Mouse (Mus musculus) brown adipose tissue, adult 24 weeks (tissue): Measurements from ENCODE around the gene Olfr1093. TPM values are rescaled to one million over a fixed set of nuclear protein-coding genes. Genes with fewer than 3 reads are reported as not detected.

Experiments used
- H3K27ac ChIP-seq: fragments of 200-500 bp; replicated peaks from 2 replicates; pipeline ENCODE4 v1.5.1; 2012; ENCODE audit warnings: low read depth, mild to moderate bottlenecking, low read length
- H3K4me1 ChIP-seq: fragments of 200-500 bp; 2 replicates; pipeline ENCODE4 v1.6.1; 2012; ENCODE audit warnings: low read length, mixed read lengths; ENCODE audit not compliant: control insufficient read depth, insufficient read depth, insufficient read length
- H3K4me3 ChIP-seq: fragments of 200-500 bp; 2 replicates; pipeline ENCODE4 v1.5.1; 2012; ENCODE audit warnings: low read depth, mild to moderate bottlenecking, low read length, moderate library complexity; ENCODE audit not compliant: insufficient read depth
- polyA plus RNA-seq: library from polyadenylated mRNA; stranded (reverse); fragments of >200 nt; gene quantifications from 2 replicates; pipeline ENCODE4 v1.2.4, GENCODE M21; 2012; ENCODE audit not compliant: missing spikeins, insufficient read depth, insufficient read length

Gene Olfr1093
- not detected in 2 replicates for polyA plus RNA-seq

DNA sequence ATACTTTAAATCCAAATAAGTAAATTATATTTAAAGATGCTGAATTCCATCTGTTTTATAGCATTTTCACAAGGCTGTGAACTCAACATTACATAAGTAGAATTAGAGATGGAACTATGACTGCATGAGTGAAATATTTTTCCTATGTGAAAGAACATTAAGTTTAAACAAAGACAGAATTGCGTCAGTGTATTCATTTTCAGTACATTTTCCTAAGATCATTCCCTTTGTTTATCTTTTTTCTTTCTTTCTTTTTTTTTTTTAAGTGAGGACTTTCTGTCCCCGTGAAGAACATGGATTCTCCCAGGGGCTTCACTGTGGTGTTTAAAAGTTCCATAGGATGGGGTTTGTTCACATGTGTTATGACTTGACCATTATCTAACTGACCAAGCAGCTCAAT is at the start of gene Olfr1093:
Olfr1093 (plus strand) TSS at position 301 of the 400 bp plus-strand sequence.
- Histone ChIP-seq H3K27ac (no peak within 1 kb of the TSS), H3K4me3 (no peak within 1 kb of the TSS), H3K4me1 (no peaks in the 10 kb centered on the region)

DNA sequence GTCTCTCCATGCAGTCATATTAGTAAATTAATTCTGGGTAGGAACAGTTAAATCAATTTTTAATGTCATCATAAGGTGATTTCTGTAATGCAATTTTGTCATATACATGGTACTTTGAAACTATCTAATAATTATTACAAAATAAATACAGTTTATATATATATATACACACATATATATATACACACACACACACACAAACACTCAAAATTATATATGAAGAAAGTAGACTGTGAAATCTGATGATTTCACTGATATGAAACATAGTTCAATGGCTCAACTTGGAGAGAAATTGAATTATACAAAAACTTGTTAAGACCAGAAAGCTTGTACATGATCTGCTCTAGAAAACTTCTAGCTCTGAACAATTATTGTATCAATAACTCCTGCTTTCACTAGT is 48.7 kb upstream of the Olfr1093 start, which contains the start of gene Olfr1089:
Olfr1089 (minus strand) TSS at position 101 of the 400 bp plus-strand sequence.
- no peak within 1 kb of the TSS for H3K4me3 ChIP-seq
- no peak within 1 kb of the TSS for H3K27ac ChIP-seq
- no peaks in the 10 kb centered on the region for H3K4me1 ChIP-seq

DNA sequence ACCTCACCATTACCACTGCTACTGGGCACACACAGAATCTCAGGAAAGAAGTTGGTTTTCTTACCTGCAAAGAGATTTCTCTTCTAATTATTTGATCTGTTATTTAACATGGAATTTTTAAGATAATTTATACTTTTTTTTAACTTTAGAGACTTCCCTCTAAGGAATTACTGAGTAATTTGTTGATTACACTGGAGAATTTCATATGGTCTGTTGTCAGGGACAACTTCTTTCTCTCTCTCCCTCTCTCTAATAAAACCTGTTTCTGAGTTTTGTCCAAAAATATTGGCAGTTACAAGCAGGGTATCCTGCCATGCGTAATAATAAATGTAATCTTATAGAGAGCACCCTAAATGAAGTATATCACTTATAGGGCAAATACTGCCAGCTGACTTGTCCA is 23.4 kb upstream of the Olfr1093 start, which contains the start of gene Olfr1090:
Olfr1090 (minus strand) TSS at position 101 of the 400 bp plus-strand sequence.
- H3K27ac ChIP-seq: no peak within 1 kb of the TSS
- H3K4me1 ChIP-seq: no peaks in the 10 kb centered on the region
- H3K4me3 ChIP-seq: no peak within 1 kb of the TSS

DNA sequence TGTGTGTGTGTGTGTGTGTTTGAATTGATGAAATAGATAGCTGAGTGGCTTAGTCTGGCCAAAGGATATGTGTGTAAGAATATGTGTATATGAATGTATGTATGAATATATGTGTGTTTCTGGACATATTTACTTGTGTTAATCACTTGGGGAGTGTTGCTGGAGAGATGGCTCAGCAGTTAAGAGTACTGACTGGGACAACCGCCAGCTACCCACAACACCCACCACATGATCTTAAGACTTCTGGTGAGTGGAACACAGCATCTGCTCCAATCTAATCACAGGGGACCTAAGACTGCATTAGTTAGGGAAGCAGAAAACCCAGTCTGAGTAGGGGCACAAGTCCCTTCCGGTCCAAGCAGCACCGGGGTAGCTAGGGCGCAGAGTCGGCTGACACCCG is 21.2 kb upstream of the Olfr1093 start:
- Histone ChIP-seq H3K27ac (no peak overlapping the region), H3K4me1 (no peaks in the 10 kb centered on the region)

DNA sequence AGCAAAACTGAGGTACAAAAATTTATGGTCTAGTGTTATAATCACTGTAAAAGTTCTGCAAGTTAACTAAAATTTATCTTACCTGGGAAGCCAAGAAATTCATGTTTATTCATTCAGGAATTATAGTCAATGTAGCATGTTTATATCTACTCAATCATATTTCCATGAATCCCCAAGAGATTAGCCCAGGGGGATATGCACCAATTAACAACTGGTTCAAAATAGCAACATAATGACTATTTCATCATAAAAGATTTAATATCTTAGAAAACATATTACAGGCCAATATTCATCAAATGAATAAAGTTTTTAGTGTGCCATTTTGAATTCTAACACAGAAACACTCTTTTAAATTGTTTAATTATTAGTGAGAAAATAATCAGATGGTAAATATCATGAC is 27.6 kb downstream of the Olfr1093 start, which contains the start of gene Olfr141:
Olfr141 (minus strand) TSS at position 101 of the 400 bp plus-strand sequence.
- no peak within 1 kb of the TSS for H3K4me3 ChIP-seq
- H3K27ac ChIP-seq: no peak within 1 kb of the TSS
- no peaks in the 10 kb centered on the region for H3K4me1 ChIP-seq

More for the DNA sequence above, 21.2 kb upstream of the Olfr1093 start:
- H3K4me3 ChIP-seq: no peak overlapping the region

DNA sequence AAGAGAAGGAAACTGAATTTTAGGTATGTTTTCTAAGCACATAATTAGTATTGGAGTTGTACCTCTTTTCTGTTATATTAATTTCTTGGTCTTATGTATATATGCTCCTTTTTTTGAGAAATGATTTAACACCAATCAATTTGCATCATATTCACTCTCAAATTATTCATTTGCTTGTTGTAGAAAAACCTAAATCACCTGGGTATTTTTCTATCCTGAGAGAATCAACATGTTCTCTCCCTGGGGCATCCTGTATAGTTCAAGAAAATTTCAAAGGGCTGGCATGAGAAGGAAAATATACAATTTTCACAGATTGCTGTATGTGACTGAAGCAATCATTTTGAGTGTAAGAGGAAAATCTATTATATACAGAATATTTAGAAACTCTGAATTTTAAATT is 42.1 kb downstream of the Olfr1093 start, which contains the start of gene Olfr1094:
Olfr1094 (plus strand) TSS at position 301 of the 400 bp plus-strand sequence.
- no peaks in the 10 kb centered on the region for H3K4me1 ChIP-seq
- no peak within 1 kb of the TSS for H3K4me3 ChIP-seq
- H3K27ac ChIP-seq: no peak within 1 kb of the TSS

Other genes starting within 250 kb of the Olfr1093 start
- gene Olfr1079, start 240.0 kb upstream of the Olfr1093 start, polyA plus RNA-seq: not detected in 2 replicates
- gene Olfr1080, start 224.2 kb upstream of the Olfr1093 start, polyA plus RNA-seq: not detected in 2 replicates
- not detected in 2 replicates for gene Olfr1082, start 183.5 kb upstream of the Olfr1093 start, polyA plus RNA-seq
- gene Olfr1084, start 142.8 kb upstream of the Olfr1093 start, polyA plus RNA-seq: not detected in 2 replicates
- gene Olfr1085, start 120.5 kb upstream of the Olfr1093 start, polyA plus RNA-seq: not detected in 2 replicates
- gene Olfr1086, start 102.4 kb upstream of the Olfr1093 start, polyA plus RNA-seq: not detected in 2 replicates
- not detected in 2 replicates for gene Olfr1087, start 84.1 kb upstream of the Olfr1093 start, polyA plus RNA-seq
- gene Olfr1089, start 48.8 kb upstream of the Olfr1093 start, polyA plus RNA-seq: not detected in 2 replicates
- gene Olfr1090, start 23.5 kb upstream of the Olfr1093 start, polyA plus RNA-seq: not detected in 2 replicates
- not detected in 2 replicates for gene Olfr141, start 27.5 kb downstream of the Olfr1093 start, polyA plus RNA-seq
- gene Olfr1094, start 42.2 kb downstream of the Olfr1093 start, polyA plus RNA-seq: not detected in 2 replicates
- gene Olfr1095, start 69.2 kb downstream of the Olfr1093 start, polyA plus RNA-seq: not detected in 2 replicates
- gene Gm13723, start 92.3 kb downstream of the Olfr1093 start, polyA plus RNA-seq: not detected in 2 replicates
- not detected in 2 replicates for gene Olfr1097, start 109.7 kb downstream of the Olfr1093 start, polyA plus RNA-seq
- not detected in 2 replicates for gene Olfr1098, start 142.1 kb downstream of the Olfr1093 start, polyA plus RNA-seq
- not detected in 2 replicates for gene Olfr1099, start 178.2 kb downstream of the Olfr1093 start, polyA plus RNA-seq
- not detected in 2 replicates for gene Olfr1100, start 197.5 kb downstream of the Olfr1093 start, polyA plus RNA-seq
- not detected in 2 replicates for gene Olfr1101, start 208.7 kb downstream of the Olfr1093 start, polyA plus RNA-seq
- gene Olfr1102, start 215.9 kb downstream of the Olfr1093 start, polyA plus RNA-seq: not detected in 2 replicates
- not detected in 2 replicates for gene Olfr1104, start 244.6 kb downstream of the Olfr1093 start, polyA plus RNA-seq